Mouse (Mus musculus) megakaryocyte progenitor cell, adult 5-6 weeks (primary cell): ENCODE measurements around the gene Sptbn4. TPM values are rescaled to one million over a fixed set of nuclear protein-coding genes. Genes with fewer than 3 reads are reported as not detected.

Source experiments
- ATAC-seq: replicated peaks from 2 replicates; pipeline ENCODE4 v1.8.0; 2016; ENCODE audit warnings: mild to moderate bottlenecking, moderate TSS enrichment, inconsistent platforms; ENCODE audit not compliant: poor library complexity
- total RNA-seq, 2 experiments: library from RNA; stranded (forward) in 1 of 2; stranded (reverse) in 1 of 2; fragments of 157-497, 149-512 nt in 1 of 2; fragments of 200-1000 nt in 1 of 2; gene quantifications; 2 replicates each; pipeline versions ENCODE4 v1.2.3 to v1.2.4; 2015 to 2017

Sptbn4 gene
- total RNA-seq, 2 experiments from 2014 or later = 0.02 TPM; not detected in 1

DNA sequence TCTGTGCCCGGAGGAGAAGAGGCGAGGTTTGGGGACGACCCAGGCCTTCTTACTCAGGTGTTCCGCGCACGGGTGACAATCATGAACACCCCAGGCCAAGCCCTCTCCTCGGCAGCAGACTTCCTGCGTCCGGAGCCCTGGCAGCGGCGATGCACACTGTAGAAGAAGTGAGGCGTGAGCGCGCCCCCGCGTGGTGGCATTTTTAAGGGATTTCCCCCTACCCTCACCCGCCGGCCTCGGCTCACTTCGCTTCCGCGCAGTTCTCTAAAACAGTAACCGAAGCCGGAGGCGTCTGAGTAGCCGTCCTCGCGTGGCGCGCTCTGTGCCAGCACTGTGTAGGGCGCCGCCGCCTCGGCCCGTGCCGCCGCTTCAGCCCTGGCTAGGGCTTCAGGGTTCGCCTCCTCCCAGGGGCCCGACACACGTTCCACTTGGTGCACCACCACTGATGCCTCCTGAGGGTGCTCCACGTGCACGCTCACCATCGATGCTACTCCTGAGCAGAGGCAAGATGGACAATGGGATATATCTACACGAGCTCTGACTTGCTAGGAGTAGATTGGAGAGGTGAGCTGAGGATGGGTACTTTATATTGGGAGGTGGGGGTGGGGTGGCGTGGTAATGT is 118.0 kb downstream of the Sptbn4 start:
- peak; percentile 49 for ATAC-seq

DNA sequence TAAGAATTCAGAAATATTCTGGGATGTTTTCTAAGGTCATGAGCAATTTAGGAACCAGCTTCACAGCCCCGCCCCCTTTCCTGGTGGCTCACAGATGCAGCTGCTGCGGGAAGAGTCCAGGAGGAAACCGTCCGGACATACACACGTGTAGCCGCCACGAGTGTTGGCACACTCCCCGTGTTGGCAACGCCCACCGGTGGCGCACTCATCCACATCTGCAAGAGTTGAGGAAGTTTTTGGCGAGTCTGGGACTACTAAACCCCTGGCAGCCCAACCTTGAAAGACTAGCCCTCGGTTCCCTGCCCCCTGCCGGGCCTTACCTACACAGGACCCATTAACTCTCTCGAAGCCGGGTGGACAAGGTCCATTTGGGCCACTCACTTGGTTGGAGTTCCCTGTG is 118.8 kb downstream of the Sptbn4 start:
- no peak; the same call in 1 of the 2 replicates for ATAC-seq

DNA sequence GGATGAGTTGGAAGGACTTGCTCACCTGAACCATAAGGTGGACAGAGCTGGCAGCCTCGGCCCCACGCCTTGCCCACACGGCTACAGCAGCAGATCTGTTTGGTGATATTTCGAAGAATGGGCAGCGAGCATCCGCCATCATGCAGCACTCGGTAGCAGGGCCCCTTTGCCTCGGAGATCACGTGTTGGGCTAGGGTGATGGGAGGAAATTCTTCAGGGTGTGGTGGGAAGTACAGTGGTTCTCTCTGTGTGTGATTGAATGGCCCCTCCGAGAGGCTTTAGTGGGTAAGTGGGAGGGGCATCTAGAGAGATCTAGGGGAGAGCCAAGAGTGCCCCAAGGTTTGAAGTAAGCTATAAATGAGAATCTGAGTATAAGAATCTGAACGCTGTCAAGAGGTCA is 119.3 kb downstream of the Sptbn4 start:
- ATAC-seq = no peak

DNA sequence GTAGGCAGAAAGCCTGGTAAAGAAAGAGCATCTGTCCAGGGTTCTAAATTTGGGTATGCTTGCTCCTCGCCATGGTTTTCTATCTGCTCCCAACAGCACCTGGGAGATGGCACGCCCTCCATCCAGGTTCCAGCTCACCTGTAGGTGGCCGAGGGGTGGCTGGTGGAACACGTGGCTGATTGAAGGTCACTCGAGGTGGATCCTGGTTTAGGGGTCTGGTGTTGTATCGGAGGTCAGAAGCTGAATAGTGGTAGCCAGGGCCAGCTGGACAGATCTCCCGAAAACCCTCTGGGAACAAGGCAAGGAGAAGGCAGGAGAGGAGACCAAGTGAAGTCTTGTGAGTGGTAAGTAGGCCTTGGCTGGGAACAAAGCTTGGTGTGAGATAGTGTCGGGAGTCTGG is 120.0 kb downstream of the Sptbn4 start:
- no peak for ATAC-seq

DNA sequence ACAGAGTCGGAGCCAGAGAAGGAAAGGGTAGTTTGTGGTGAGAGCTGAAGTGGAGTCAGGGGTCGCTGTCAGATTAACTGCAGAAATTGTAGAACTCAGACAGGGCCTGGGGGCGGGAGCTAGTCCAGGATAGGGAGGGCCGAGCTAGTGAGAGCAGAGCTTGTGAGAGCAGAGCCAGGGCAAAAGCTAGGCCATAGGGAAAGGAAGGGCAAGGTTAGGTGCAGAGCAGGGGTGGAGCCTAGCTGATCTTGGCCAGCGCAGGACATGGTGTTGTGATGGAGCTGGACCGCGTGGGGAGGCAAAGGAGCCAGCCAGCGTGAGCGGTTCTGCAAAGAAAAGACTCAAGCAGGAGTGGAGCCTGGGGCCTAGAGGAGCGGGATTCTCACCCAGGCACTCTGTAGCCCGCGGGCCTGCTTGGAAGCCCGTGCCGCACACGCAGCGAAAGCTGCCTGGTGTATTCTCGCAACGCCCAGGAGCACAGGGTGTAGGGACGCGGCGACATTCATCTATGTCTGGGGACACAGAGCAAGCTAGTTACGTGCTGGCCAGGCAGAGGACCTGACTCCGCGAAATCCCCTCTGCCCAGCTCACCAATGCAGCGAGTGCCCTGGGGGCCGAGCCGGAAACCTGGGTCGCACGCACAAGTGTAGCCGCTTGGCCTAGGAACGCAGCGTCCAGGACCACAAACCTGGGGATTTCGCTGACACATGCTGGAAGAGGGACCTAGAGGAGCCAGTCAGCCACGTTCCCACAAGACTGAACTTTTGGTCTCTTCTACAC is 121.2 kb downstream of the Sptbn4 start:
- ATAC-seq = no peak

DNA sequence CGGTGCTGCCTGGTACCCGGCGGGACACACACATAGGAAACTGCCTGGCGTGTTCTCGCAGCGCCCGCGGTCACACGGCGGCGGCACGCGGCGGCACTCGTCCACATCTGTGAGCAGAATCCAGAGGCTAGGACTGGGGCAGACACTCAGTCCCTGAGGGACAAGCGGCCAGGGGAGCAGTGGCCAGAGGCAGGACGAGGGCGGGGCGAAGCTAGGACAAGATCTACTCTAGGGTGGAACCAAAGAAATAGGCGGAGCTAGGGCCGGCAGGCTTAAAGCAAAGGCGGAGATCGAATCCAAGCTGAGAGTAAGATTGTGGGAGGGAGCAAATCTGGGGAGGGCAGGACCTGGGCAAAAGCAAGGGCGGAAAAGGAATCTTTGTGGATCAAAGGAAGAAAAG is 121.8 kb downstream of the Sptbn4 start:
- ATAC-seq = peak; percentile 8; the same call in 1 of the 2 replicates

DNA sequence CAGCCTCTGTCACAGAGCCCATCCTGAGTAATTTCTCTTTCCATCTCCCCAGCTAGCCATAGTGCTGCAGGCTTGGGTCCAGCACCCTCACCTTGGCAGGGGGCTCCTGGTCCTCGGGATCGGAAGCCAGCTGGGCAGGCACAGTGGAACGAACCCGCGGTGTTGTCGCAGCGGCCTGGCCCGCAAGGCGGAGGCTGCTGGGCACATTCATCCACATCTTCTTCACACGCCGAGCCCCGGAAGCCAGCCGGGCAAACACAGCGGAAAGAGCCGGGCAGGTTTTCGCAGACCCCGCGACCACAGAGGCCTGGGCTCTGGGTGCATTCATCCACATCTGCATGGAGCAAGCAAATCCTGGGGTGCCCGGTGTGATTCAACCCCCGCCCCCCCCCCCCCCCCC is 122.6 kb downstream of the Sptbn4 start:
- ATAC-seq = no peak

DNA sequence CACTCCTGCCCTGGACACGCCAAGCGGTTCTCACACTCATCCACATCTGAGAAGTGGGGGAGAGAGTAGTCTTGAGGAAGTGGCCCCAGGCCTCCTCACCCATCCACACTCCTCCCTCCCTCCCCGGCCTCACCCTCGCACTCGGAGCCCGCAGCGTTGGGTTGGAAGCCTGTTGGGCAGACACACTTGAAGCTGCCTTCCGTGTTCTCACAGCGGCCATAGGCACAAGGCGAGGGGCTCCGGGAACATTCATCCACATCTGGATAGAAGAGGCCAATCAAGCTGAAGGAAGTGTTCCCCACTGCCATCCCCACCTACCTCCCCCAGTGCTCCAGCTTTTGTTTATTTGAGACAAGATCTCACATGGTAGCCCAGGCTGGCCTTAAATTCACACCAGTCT is 123.3 kb downstream of the Sptbn4 start:
- no peak for ATAC-seq

DNA sequence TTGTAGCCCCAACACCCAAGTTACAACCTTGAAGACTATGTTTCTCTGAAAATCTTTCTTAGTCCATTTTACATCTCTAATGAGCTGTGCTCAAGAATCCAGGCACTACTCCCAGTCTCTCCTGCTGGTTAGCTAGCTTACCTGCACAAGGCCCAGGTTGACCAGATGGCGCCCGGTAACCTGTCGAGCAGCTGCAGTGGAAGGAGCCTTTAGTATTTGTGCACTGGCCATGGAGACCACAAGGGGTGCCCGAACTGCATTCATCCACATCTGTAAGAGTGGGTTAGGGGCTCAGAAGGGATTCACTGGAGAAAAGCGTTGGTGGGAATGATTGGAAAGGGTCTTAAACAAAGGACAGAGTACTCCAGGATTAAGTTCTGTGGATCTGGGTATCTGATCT is 124.5 kb downstream of the Sptbn4 start:
- ATAC-seq = no peak

DNA sequence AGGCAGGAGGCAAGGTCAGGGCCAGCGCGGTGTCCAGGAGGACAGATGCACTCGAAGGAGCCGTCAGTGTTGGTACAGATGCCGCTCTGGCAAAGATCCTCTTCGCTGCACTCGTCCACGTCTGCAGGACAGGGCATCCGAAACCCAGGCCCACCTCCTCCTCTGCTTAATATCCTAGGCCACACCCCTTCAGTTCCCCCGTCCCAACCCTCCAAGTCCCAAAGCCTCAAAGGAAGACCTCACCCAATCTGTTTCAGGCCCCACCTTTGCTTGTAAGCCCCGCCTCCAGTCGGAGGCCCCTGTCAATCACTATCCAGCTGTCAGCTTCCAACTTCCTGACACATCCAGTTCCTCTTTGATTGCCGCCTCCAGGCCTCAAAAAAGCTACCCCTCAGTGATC is 125.2 kb downstream of the Sptbn4 start:
- ATAC-seq = 0 out of 2 replicates have a peak, but pooled peaks have one; percentile 21

DNA sequence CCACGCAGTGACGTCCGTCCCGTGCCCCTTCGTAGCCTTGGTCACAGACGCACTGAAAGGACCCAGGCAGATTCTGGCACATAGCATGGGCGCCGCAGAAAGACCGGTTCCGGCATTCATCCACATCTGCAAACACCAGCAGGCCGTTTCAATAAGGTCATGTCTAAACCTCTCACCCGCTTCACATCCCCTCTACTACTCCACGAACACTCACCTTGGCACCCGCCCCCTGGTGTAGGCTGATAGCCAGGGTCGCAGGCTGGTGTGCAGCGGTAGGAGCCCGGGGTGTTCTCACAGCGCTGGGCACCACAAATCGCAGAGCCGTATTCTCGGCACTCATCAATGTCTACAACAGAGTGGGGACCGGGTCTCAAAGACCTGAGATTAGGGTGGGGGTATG is 128.1 kb downstream of the Sptbn4 start:
- ATAC-seq = no peak

DNA sequence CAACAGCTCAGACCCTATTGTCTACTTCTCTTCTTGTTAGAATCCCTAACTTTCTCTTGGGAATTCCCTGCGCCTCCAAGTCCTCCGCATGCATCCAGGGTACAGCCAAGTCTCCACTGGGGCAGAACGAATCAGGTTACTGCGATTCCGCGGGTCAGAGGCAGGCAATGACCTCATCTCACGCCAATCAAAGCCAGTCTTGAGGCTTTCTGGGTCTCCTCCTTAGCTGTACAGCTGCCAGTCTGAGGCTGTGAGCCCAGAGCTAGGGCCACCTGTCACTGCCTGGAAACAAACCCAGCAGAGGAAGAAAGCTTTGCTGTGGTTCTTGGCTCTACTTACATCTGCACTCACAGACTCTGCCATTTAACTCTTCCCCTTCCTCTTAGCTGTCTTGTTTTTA is 131.5 kb downstream of the Sptbn4 start:
- no peak for ATAC-seq

DNA sequence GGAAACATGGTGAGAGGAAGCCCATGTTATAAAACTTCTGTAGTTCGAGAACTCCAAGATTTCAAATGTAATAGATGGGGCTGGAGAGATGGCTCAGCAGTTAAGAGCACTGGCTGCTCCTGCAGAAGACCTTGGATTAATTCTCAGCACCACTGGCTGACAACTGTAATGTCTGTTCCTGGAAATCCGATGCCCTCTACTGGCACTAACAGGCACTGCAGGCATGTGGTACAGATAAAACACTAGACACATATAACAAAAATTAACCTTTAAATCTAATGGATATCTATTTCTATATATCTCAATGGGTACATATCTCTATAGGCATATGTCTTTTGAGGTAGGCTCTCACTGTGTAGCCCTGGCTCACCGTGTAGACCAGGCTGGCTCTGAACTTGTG is 133.1 kb downstream of the Sptbn4 start:
- ATAC-seq = no peak

DNA sequence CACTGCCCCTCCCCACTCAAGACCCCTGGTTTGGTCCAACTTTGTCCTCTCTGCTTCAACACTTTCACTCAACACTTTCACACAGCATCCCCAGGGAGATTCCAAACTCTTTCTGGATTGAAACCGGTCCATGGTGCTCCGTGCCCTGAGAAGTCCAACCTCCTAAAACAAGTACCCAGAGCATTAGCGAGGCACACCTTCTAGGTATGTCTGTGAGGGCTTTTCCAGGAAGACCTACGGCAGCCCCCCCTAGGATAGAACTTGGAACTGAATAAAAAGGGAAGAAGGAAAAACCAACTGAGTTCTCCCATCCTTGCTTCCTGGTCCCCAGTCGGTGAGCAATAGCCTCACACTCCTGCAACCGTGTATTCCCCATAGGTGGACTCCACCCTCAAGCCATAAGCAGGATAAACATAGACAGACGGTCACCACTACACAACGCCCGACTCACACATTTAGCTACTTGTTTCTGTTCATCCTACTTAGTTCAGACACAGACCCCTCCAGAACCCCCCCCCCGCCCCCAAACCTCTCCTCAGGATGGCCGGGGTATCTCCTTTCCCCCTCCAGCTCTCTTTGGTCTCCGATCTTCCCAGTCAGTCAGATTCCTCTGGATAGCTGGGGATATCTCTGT is 135.7 kb downstream of the Sptbn4 start:
- no peak for ATAC-seq

DNA sequence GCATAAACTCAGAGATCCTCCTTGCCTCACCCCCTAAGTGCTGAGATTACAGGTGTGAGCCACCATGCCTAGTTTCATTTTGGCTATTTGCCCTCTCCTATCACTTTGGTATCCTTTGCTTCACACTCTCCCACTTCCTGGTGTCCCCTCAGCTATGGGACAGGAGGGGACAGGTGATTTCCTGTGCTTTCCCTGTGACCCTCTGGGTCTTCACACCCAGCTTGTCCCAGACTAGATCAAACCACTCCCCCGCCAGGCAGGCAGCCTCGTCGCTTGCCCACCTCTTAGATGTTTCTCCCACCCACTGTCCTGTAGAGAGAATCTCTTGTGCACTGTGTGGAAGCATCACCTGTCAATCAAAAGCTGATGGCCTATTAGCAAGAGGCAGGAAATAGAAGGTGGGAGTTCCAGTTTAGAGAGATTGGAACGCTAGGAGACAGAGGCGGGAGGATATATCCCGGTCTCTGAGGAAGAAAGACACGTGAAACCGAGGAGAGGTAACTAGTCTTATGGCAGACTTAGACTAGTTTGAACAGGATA is 136.4 kb downstream of the Sptbn4 start:
- no peak for ATAC-seq

DNA sequence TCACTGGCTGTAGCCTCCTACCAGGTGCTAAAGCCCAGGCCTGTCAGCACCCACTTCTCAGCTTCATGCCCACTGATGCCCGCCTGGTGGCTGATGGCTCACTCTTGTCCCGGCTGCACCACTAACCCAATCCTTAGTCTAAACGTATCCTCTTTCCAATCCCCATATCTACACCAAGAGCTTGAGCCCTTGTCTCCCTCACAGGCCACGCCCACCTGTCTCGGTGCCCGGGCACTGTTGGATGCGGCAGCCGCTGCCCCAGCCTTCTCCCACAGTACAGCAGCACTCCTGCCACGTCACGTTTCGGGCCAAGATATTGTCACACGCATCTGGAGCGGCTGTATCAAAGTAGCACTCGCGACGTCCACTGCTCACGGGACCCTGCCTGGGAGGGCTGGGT is 137.2 kb downstream of the Sptbn4 start:
- ATAC-seq = peak; percentile 75

DNA sequence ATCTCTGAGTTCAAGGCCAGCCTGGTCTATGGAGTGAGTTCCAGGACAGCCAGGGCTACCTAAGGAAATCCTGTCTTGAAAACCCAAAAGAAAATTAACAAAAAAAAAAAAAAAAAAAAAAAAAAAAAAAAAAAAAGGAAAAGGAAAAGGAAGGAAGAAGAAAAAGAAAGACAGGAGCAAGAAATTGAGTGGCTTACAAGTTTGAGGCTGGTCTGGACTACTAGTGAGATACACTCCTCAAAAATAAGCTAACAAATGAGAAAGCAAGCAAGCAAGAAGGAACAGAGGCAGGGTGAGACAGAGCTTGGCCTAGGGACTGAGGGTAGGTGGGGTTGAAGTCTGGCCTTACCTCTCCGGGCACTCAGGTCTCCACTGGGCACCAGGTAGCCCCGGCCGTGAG is 137.7 kb downstream of the Sptbn4 start:
- ATAC-seq = no peak

DNA sequence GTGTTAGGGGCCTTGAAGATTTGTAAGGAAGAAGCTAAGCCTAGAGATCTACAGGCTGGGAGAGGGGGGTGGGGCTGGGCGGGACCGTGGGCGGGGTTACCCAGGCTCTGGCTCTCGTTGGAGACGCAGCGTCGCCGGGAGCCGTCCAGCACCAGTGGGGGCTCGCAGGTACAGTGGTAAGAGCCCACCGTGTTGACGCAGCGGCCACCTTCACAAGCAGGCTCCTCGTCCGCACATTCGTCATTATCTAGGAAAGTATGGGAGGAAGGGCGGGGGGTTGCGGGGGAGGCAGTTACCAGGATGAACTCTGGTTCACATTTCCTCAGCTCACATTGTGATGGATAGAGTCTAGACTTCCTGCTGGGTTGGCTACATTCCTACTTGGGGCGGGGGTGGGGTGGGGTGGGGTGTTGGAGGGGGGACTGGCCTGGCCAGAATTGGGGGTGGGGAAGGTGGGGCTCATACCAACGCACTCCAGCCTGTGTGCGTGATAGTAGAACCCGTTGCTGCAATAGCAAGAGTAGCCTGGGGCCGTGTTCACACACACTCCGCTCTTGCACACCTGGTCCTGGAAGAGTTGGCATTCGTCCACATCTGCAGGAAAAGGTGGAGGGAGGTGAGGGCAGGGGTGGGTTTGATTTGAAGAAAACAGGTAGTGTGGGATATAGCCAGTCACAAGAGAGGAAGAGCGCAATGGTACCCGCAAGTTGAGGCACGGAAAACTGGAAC is 138.5 kb downstream of the Sptbn4 start:
- ATAC-seq = no peak

DNA sequence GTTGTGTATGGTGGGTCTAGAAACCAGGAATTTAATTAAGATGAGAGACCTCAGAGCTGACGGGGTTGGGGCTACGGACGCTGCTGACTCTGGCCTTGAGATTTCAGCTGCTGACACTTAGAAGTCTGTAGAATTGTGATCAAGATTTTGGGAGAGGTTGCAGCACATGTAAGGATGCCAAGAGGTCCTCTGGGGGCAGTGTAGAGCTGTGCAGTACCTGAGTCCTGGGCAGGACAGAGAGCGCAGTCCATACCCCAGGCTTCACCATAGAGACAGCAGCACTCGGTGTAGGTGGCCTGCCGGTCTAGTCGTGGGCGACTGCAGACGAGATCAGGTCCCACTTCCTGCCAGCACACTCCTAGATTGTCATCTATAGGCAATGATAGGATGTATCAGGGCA is 139.9 kb downstream of the Sptbn4 start:
- peak; percentile 47 for ATAC-seq
